Mouse (Mus musculus) thymus, adult 2 months (tissue): Measurements from ENCODE around the gene Wwox. TPM values are rescaled to one million over a fixed set of nuclear protein-coding genes. Genes with fewer than 3 reads are reported as not detected.

ENCODE experiments used
- DNase-seq: peaks from one replicate; pipeline ENCODE4 v3.0.0; 2021
- H3K27ac ChIP-seq: fragments of 200-500 bp; 2 replicates; pipeline ENCODE4 v1.5.1; 2012; ENCODE audit warnings: low read length, control low read depth; ENCODE audit not compliant: control insufficient read depth, insufficient read depth
- H3K27me3 ChIP-seq: fragments of 200-500 bp; 2 replicates; pipeline ENCODE4 v1.6.1; 2012; ENCODE audit warnings: mild to moderate bottlenecking, low read length, moderate library complexity, mixed read lengths; ENCODE audit not compliant: control insufficient read depth, insufficient read depth
- H3K36me3 ChIP-seq: fragments of 200-500 bp; 2 replicates; pipeline ENCODE4 v1.6.1; 2012; ENCODE audit warnings: mild to moderate bottlenecking, low read length, moderate library complexity; ENCODE audit not compliant: control insufficient read depth, insufficient read depth
- H3K4me1 ChIP-seq: fragments of 200-500 bp; replicated peaks from 2 replicates; pipeline ENCODE4 v1.6.1; 2012; ENCODE audit warnings: low read length; ENCODE audit not compliant: control insufficient read depth, insufficient read depth
- H3K4me3 ChIP-seq: fragments of 200-500 bp; 2 replicates; pipeline ENCODE4 v1.5.1; 2012; ENCODE audit warnings: mild to moderate bottlenecking, low read length, control low read depth, moderate library complexity; ENCODE audit not compliant: control insufficient read depth, insufficient read depth
- CTCF ChIP-seq: fragments of 200-500 bp; IDR thresholded peaks from 2 replicates; pipeline ENCODE4 v1.5.1; 2012; ENCODE audit warnings: mild to moderate bottlenecking, control low read depth, low read length, moderate library complexity, borderline replicate concordance; ENCODE audit not compliant: control insufficient read depth, poor library complexity, insufficient read depth; ENCODE audit errors: extremely low read depth
- POLR2A ChIP-seq: fragments of 200-500 bp; IDR thresholded peaks from 2 replicates; pipeline ENCODE4 v1.6.1; 2012; ENCODE audit warnings: mild to moderate bottlenecking, low read length, control low read depth, moderate library complexity; ENCODE audit not compliant: control insufficient read depth, poor library complexity, insufficient read depth; ENCODE audit errors: extremely low read depth
- WGBS: fragments of 180-500 bp; shearing (Covaris S2); methylation state at CpG from one replicate; pipeline ENCODE4 v1.1.7; 2018; 5-methylcytosine and 5-hydroxymethylcytosine counted together
- polyA plus RNA-seq: library from polyadenylated mRNA; depleted of rRNA; stranded (reverse); fragments of >200 nt; gene quantifications from 2 replicates; pipeline ENCODE4 v1.2.3, GENCODE M21; 2012

Wwox gene
- polyA plus RNA-seq, 1 experiment: 8.4 TPM

DNA sequence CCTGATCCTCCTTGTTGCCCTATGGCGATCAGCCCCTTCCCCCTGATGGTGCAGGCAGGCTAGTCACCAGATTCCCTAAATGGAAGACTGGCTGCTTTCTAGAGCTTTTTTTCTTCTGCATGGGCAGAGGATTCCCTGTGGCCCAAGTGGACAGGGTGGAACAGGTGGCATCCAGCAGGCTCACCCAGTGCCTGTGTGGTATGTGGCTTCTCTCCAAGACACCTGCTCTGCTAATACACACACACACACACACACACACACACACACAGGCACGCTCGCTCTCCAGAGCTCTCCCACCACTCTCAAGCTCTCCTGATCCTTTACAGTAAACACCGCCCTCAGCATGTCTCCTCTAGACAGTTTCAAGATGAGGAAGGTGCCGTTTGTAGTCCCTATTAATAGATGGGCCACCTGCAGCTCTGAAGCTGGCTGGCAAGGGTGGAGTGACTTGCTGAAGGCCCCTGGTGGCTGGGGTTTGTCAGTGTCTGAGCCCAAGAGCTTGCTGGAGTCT, 442.5 kb downstream of the Wwox start:
- Histone ChIP-seq H3K4me3 (no peak overlapping the region), H3K36me3 (no peaks in the 10 kb centered on the region), H3K4me1 (peaks cover 66% of the 10 kb centered on the region), H3K27me3 (no peaks in the 10 kb centered on the region), H3K27ac (peak overlapping the region; percentile 84)
- peak; percentile 71 for DNase-seq
- 12% methylated on average over 5 of the region's 5 CpGs for WGBS
- TF ChIP-seq POLR2A: no peak
- peak; percentile 66; the same call in 1 of the 2 replicates for TF ChIP-seq CTCF

DNA sequence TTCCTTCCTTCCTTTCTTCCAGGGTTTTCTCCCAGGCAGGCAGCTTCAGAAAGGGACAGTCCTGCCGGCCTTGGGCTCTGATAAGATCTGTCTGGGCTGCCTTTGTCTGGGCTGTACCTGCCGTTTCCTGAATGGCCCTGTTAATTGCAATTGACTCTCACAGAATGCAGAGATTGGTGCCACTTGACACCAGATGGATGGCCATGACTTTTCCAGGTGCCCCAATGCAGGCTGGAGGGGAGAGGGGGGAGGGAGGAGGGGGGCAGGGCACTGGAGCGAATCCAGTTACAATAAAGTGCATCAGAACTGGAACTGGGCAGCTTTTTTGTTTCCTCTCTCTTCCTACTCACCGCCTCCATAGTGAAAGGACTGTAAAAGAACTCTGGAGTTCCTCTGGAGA, 443.0 kb downstream of the Wwox start:
- no peak overlapping the region for H3K4me3 ChIP-seq
- peaks cover 61% of the 10 kb centered on the region for H3K4me1 ChIP-seq
- H3K36me3 ChIP-seq: no peaks in the 10 kb centered on the region
- peak overlapping the region; percentile 84 for H3K27ac ChIP-seq
- DNase-seq: no peak
- no peaks in the 10 kb centered on the region for H3K27me3 ChIP-seq
- 34% methylated on average over 4 of the region's 4 CpGs for WGBS
- TF ChIP-seq POLR2A (no peak), CTCF (no peak)

DNA sequence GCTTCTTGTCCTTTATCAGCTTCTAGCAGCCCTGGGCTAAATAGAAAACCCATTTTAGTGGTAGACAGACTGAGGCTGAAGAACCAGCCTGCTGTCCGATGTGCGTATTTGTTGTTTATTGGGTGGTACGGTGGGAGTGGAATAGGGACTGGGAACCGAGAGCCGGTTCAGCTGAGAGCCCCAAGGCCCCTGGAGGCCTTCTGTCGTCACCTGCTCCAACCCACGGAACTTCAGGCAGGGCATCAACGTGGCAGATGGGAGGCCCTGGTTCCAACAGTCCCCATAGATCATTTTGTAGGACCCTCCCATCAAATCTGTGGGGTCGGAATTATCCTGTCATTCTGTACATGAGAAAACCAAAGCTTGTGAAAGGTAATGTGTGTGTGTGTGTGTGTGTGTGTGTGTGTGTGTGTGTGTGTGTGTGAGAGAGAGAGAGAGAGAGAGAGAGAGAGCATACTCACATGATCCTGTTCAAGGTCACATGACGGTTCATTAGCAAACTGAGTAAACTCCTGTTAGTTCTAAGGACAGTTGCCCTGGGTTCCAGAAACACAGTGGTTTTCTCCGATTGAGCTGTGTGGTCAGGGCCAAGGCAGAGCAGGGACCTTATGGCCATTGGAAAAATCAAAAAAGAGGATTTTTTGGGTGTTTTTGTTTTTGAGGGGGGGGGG, 443.6 kb downstream of the Wwox start:
- 80% methylated on average over 11 of the region's 11 CpGs for WGBS
- TF ChIP-seq POLR2A (no peak), CTCF (no peak)
- Histone ChIP-seq H3K27me3 (no peaks in the 10 kb centered on the region), H3K27ac (no peak overlapping the region), H3K4me1 (peaks cover 55% of the 10 kb centered on the region), H3K4me3 (no peak overlapping the region), H3K36me3 (no peaks in the 10 kb centered on the region)
- DNase-seq: no peak

DNA sequence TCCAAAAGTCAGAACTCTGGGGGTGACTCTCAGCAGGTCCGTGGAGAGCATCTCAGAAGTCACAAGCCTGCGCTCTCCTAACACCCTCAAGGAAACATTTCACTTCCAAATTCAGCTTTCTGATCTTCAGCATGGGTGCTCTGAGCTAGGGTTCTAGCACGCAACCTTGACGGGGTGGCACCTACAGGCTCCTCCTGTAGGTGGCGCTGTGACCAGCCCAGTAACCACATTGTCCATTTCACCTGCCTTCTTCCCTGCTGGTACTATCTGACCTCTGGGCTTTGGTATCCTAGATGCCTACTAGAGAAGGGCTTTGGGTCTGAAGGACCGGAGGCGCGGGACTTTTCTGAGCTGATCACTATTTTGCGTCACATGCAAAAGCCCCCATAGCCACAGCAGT, 444.5 kb downstream of the Wwox start:
- Histone ChIP-seq H3K27ac (no peak overlapping the region), H3K36me3 (no peaks in the 10 kb centered on the region), H3K4me3 (no peak overlapping the region), H3K27me3 (no peaks in the 10 kb centered on the region), H3K4me1 (peaks cover 46% of the 10 kb centered on the region)
- 88% methylated on average over 9 of the region's 9 CpGs for WGBS
- TF ChIP-seq POLR2A (no peak), CTCF (peak; percentile 79; the same call in 1 of the 2 replicates)
- DNase-seq: no peak

DNA sequence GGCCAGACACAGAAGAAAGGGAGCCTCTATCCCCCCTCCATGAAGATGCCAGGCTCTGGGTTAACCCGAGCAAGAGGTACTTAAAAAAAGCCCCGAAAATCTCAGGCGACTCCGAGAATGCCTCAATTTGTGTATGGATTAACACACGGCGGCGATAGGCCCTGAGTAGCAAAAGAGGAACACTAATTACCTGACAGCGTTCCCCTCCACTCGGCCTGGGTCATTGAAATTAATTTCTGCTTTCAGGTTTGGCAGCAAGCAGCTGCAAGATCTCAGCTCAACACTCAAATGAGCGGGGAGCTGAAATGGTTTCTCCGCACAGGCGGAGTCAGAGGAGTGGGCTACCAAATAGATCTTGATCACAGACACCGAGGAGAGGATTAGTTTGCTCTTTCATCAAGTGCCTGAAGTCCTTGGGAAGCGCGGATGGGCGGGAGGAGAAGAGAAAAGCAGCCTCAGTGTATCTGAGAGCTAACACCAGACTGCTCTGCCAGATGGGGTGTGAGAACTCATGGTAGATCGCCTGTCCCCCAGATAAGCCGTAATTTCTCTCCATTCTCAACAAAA, 445.7 kb downstream of the Wwox start:
- H3K4me3 ChIP-seq: no peak overlapping the region
- H3K27ac ChIP-seq: no peak overlapping the region
- H3K36me3 ChIP-seq: no peaks in the 10 kb centered on the region
- no peaks in the 10 kb centered on the region for H3K27me3 ChIP-seq
- no peak for TF ChIP-seq CTCF
- 0 out of 2 replicates have a peak, but pooled peaks have one; percentile 23 for TF ChIP-seq POLR2A
- WGBS: 77% methylated on average over 18 of the region's 18 CpGs
- H3K4me1 ChIP-seq: peaks cover 45% of the 10 kb centered on the region
- DNase-seq: no peak

DNA sequence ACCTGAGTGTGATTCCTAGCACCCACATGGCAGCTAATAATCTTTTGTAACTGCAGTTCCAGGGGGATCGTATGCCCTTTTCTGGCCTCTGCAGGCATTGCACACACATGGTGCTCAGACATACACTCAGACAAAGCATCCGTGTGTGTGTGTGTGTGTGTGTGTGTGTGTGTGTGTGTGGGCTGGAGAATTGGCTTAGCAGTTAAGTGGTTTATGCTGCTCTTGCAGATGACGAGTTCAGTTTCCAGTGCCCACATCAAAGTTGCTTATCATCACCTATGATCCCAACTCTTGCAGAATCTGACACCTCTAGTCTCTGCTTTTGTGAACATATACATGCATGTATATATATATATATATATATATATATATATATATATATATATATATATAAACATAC, 448.9 kb downstream of the Wwox start:
- WGBS: 31% methylated on average over 3 of the region's 3 CpGs
- no peak for DNase-seq
- Histone ChIP-seq H3K4me3 (no peak overlapping the region), H3K27me3 (no peaks in the 10 kb centered on the region), H3K4me1 (peaks cover 32% of the 10 kb centered on the region), H3K27ac (no peak overlapping the region), H3K36me3 (no peaks in the 10 kb centered on the region)
- TF ChIP-seq POLR2A (no peak), CTCF (no peak)
